Comparison of ENCODE assay signal across 34 mouse cellular contexts in the genomic region with DNA sequence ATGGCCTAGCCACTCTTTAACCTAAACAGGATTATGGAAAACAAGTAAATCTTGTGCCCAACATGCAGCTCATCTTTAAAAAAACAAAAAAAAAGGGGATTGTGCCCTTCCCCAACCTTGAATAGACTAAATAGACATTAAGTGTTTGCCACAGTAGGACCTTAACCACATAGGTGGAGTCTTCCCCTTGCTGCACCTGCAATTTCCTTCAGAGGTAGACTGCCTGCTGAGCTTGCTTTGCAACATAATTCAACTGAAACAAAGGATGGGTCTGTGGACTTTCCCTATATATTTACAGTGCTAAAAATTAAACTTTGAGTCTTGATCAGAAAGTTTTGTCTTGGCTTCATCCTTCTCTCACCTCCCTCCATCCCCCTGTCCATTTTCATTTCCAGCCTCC.
"Had no signal": no experiment of that assay in that cellular context is flagged by ENCODE, and none has a peak within 500 bp of the region (broad histone marks: within the 10 kb centered on the region; RNA-seq: fewer than 3 reads in every experiment).

No protein-coding gene starts in this region.

- H3K36me3 ChIP-seq: heart, embryonic 12.5 days; heart, embryonic 13.5 days; heart, embryonic 15.5 days; hindbrain, embryonic 10.5 days; hindbrain, embryonic 12.5 days; hindbrain, embryonic 13.5 days; hindbrain, embryonic 15.5 days; intestine, embryonic 15.5 days; kidney, embryonic 15.5 days had no signal

- H3K4me2 ChIP-seq: heart, embryonic 12.5 days; heart, embryonic 13.5 days; heart, embryonic 15.5 days; hindbrain, embryonic 12.5 days; hindbrain, embryonic 13.5 days; hindbrain, embryonic 14.5 days; hindbrain, embryonic 15.5 days; intestine, embryonic 15.5 days; kidney, embryonic 15.5 days had no signal

- ATAC-seq: hindbrain, embryonic 16.5 days; hindbrain, postnatal 0 days; inflammation-experienced regulatory T-cells, adult 6 months; intestine, embryonic 15.5 days; intestine, embryonic 16.5 days; intestine, postnatal 0 days had no signal

- H3K4me1 ChIP-seq: heart, embryonic 12.5 days; heart, embryonic 13.5 days; heart, embryonic 15.5 days; hindbrain, embryonic 10.5 days; hindbrain, embryonic 12.5 days; hindbrain, embryonic 13.5 days; hindbrain, embryonic 15.5 days; intestine, embryonic 15.5 days; kidney, embryonic 15.5 days had no signal

- H3K9me3 ChIP-seq: heart, embryonic 12.5 days; heart, embryonic 13.5 days; heart, embryonic 15.5 days; hindbrain, embryonic 10.5 days; hindbrain, embryonic 12.5 days; hindbrain, embryonic 13.5 days; hindbrain, embryonic 15.5 days; intestine, embryonic 15.5 days; kidney, embryonic 15.5 days had no signal

- H3K9ac ChIP-seq: heart, embryonic 12.5 days; heart, embryonic 13.5 days; heart, embryonic 15.5 days; hindbrain, embryonic 12.5 days; hindbrain, embryonic 13.5 days; hindbrain, embryonic 14.5 days; hindbrain, embryonic 15.5 days; intestine, embryonic 15.5 days; kidney, embryonic 15.5 days had no signal

- H3K4me3 ChIP-seq: heart, embryonic 12.5 days; heart, embryonic 13.5 days; heart, embryonic 15.5 days; hindbrain, embryonic 10.5 days; hindbrain, embryonic 12.5 days; hindbrain, embryonic 13.5 days; hindbrain, embryonic 15.5 days; intestine, embryonic 15.5 days; kidney, embryonic 15.5 days; layer of hippocampus, adult 2 months; left cerebral cortex, adult 2 months had no signal

- DNase-seq: heart, postnatal 10 days; heart, postnatal 14 days; heart, postnatal 36 days; heart, postnatal 4 days; kidney, adult 11 months; kidney, adult 18-20 months; kidney, adult 2 months; kidney, adult 8-10 months; kidney, adult 9 months; kidney, postnatal 10 days; kidney, postnatal 14 days; kidney, postnatal 25 days; kidney, postnatal 36 days; kidney, postnatal 4 days; layer of hippocampus, adult 9-11 months; layer of hippocampus, postnatal 36 days had no signal

- H3K27me3 ChIP-seq: heart, embryonic 12.5 days; heart, embryonic 13.5 days; heart, embryonic 15.5 days; hindbrain, embryonic 12.5 days; hindbrain, embryonic 13.5 days; hindbrain, embryonic 15.5 days; intestine, embryonic 15.5 days; kidney, embryonic 15.5 days had no signal

- H3K27ac ChIP-seq: heart, embryonic 13.5 days; heart, embryonic 15.5 days; hindbrain, embryonic 10.5 days; hindbrain, embryonic 12.5 days; hindbrain, embryonic 13.5 days; hindbrain, embryonic 14.5 days; hindbrain, embryonic 15.5 days; hindbrain, postnatal 0 days; intestine, embryonic 15.5 days; kidney, embryonic 15.5 days; kidney, postnatal 0 days; layer of hippocampus, adult 2 months; left cerebral cortex, adult 2 months had no signal
